Mouse (Mus musculus) T-helper 1 cell (primary cell): ENCODE measurements around the gene Tcl1b1.
"Not testable (repeated sequence)": the region's sequence is repeated elsewhere in the genome, so short reads cannot be mapped to it uniquely, and the experiment has no call there.

ENCODE experiments used
- in situ Hi-C: fragments of 300-600 bp; cut with MboI, MseI; formaldehyde crosslinking; loops from one replicate; pipeline ENCODE4 v1.15.1; 2025; ENCODE audit warnings: high pct_unique_total_duplicates

Tcl1b1 gene

DNA sequence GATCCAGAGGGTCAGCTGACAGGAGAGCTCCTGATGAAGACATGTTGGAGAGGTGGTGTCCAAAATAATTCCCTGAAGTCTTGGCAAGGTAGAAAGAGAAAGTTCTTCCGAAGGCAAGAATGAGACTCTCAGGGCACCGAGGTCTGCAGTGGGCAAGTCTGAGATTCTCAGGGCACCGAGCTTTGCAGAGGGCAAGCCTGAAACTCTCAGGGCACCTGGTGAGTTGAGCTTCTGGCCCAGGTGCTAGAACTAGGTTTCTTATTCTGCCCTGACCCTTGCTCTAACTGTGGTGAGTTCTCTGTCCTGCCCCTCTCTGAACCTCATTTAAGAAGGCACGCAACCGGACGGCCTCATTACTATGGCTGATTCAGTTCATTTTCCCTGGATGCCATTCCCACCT lies 31.3 kb downstream of the Tcl1b1 start, which contains the start of gene Tcl1b3:
Gene Tcl1b3 (plus strand): TSS at position 301 of the 400 bp plus-strand sequence.
- in situ Hi-C loops = not testable (repeated sequence)

DNA sequence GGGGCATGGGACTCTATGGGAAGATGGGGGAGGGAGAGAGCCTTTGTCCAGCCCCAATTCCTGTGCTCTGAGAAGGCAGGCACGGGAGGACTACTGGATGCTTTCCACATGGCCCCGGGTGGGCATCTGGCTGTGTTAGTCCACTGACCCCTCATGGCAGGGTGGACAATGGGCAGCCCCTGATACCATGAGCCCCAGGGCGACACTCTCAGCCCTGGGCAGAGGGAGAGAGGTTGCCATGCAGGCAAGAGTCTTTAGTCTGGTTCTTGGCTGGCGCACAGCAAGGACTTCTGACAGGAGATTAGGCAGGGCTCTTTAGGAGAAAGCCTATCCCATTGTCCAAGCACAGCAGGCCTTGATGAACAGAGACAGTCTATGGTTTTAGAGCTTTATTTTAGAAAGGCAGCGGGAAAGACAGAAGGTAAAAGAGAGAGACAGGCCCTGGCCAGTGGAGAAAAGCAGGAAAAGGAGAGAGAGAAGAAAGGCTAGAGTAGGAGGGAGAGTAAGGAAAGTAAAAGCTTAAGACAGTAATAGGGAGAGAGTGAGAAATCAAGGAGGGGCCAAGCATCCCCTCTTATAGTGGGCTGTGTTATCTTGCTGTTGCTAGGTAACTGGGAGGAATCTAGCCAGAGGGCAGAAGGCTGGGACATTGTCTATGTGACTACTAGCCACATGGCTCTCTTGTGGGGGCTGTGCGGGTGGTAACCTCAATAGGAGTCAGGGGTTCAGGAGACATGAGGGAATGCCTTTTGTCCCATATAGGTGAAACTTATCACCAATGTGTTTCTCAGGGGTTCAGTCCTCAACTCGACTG lies 40.4 kb downstream of the Tcl1b1 start:
- in situ Hi-C loops = not testable (repeated sequence)

DNA sequence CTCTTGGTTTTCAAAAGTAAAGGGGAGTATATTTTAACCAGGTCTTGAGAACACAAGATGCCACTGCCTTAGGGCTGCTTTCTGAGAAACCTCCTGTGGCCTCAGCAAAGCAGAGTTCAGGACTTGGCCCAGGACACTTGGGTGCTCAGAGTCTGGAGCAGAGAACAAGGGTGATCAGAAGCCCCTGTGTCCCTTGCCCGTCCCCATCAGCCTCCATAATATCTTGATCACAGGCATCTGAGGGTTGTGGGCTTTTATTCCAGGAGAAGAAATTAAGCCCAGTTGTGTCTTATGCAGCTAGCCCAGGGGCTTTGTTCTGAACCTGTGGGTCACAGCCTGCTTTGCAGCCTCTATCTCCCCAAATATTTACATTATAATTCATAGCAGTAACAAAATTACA lies 42.2 kb downstream of the Tcl1b1 start, which contains the start of gene Tcl1b4:
Gene Tcl1b4 (plus strand): TSS at position 301 of the 400 bp plus-strand sequence.
- in situ Hi-C loops = not testable (repeated sequence)

DNA sequence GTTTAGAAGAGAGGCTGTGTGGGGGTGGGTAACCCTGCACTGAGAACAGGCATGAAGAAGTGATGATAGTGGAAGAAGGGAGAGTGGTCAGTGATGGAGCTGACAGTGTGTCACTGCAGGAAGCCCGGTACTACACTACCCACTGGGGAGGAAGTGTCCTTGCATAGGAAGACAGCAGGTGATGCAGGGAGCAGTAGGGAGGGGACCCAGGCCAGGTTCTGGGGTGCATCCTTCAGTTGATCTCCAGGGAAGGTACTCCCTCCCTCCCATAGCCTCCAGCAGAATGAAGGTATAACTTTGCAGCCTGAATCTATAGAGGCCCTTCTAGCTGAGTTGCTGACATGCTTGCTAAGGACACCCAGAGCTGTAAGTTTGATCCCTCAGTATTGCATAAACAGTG lies 47.6 kb downstream of the Tcl1b1 start:
- in situ Hi-C loops = no loop called here

DNA sequence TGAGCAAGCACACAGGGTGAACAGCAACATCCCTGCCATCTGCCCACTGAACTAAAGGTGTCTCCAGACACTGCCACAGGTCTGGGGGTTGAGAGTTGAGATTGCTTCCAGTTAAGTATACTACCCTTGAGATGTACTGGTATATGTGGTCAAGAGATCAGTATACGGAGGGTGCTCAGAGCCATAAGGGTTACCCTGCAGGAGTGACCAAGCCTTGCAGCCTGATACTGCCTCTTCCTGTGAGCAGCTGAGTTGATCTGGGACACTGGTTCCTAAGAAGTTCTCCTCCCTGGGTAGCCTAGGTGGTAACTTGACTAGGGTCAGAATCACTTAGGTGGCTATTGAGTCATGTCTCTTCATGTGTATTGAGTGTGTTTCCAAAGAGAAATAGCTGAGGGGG lies 49.0 kb downstream of the Tcl1b1 start:
- in situ Hi-C loops = no loop called here

DNA sequence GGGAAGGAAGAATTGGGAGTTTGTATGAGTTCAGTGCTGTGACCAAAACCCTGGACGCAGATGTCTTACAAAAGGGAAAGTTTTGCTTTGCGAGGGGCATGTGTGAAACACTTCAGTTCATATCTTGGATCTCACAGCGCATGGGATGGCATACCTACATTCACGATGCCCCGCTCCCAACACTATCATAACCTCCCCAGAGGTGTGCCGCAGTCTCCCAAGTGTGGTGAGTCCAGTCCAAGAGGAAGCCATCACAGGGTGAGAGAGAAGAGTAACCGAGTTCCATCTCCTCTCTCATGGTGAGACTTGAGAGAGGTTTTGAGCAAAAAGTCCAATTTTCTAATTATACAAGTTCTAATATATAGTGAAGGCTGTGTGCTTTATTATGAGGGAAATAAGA lies 49.7 kb downstream of the Tcl1b1 start:
- in situ Hi-C loops = no loop called here
